Mouse (Mus musculus): Measurements from ENCODE around the gene Serpinh1. TPM values are rescaled to one million over a fixed set of nuclear protein-coding genes. Genes with fewer than 3 reads are reported as not detected.

The Serpinh1 gene
- total RNA-seq, 2 experiments from 2014 or later, result 0.80 TPM; not detected in 1

- ATAC-seq (replicated peaks; ENCODE audit: poor library complexity, severe bottlenecking), result peak; percentile 71
These were observed 20.1 kb downstream of the Serpinh1 start for GRCm38 (mm10) chr7:99332774-99333480.

- ATAC-seq (replicated peaks; ENCODE audit: poor library complexity, severe bottlenecking), result no peak
These were observed 23.0 kb downstream of the Serpinh1 start for GRCm38 (mm10) chr7:99330012-99330411.

- no peak for ATAC-seq (replicated peaks; ENCODE audit: poor library complexity, severe bottlenecking)
These were observed 24.2 kb downstream of the Serpinh1 start for GRCm38 (mm10) chr7:99328847-99329246.

- no peak for ATAC-seq (replicated peaks; ENCODE audit: poor library complexity, severe bottlenecking)
These were observed 26.9 kb downstream of the Serpinh1 start for GRCm38 (mm10) chr7:99326128-99326527.

- ATAC-seq (replicated peaks; ENCODE audit: poor library complexity, severe bottlenecking), result no peak
These were observed 28.2 kb downstream of the Serpinh1 start for GRCm38 (mm10) chr7:99324810-99325209.

GRCm38 (mm10) chr7:99323321-99323700, 29.7 kb downstream of the Serpinh1 start:
- no peak for ATAC-seq (replicated peaks; ENCODE audit: poor library complexity, severe bottlenecking)

- ATAC-seq (replicated peaks; ENCODE audit: poor library complexity, severe bottlenecking), result no peak
These were observed 30.2 kb downstream of the Serpinh1 start for GRCm38 (mm10) chr7:99322691-99323320.

GRCm38 (mm10) chr7:99320524-99320923, 32.5 kb downstream of the Serpinh1 start:
- no peak for ATAC-seq (replicated peaks; ENCODE audit: poor library complexity, severe bottlenecking)

- no peak for ATAC-seq (replicated peaks; ENCODE audit: poor library complexity, severe bottlenecking)
These were observed 35.6 kb downstream of the Serpinh1 start for GRCm38 (mm10) chr7:99317475-99317874.

- no peak for ATAC-seq (replicated peaks; ENCODE audit: poor library complexity, severe bottlenecking)
These were observed 36.8 kb downstream of the Serpinh1 start for GRCm38 (mm10) chr7:99316207-99316606.

GRCm38 (mm10) chr7:99314565-99314964, 38.5 kb downstream of the Serpinh1 start:
- ATAC-seq (replicated peaks; ENCODE audit: poor library complexity, severe bottlenecking), result peak; percentile 75

- no peak for ATAC-seq (replicated peaks; ENCODE audit: poor library complexity, severe bottlenecking)
These were observed 39.8 kb downstream of the Serpinh1 start for GRCm38 (mm10) chr7:99313253-99313652.

- peak; percentile 21; the same call in 1 of the 2 replicates for ATAC-seq (replicated peaks; ENCODE audit: poor library complexity, severe bottlenecking)
These were observed 40.3 kb downstream of the Serpinh1 start for GRCm38 (mm10) chr7:99312671-99313143.

GRCm38 (mm10) chr7:99312058-99312457, 41.0 kb downstream of the Serpinh1 start:
- ATAC-seq (replicated peaks; ENCODE audit: poor library complexity, severe bottlenecking), result no peak

GRCm38 (mm10) chr7:99311433-99311832, 41.6 kb downstream of the Serpinh1 start:
- ATAC-seq (replicated peaks; ENCODE audit: poor library complexity, severe bottlenecking), result 0 out of 2 replicates have a peak, but pooled peaks have one; percentile 15

GRCm38 (mm10) chr7:99306640-99307039, 46.4 kb downstream of the Serpinh1 start:
- ATAC-seq (replicated peaks; ENCODE audit: poor library complexity, severe bottlenecking), result no peak

- no peak for ATAC-seq (replicated peaks; ENCODE audit: poor library complexity, severe bottlenecking)
These were observed 47.4 kb downstream of the Serpinh1 start for GRCm38 (mm10) chr7:99305688-99306087.

- ATAC-seq (replicated peaks; ENCODE audit: poor library complexity, severe bottlenecking), result no peak; the same call in 1 of the 2 replicates
These were observed 48.1 kb downstream of the Serpinh1 start for GRCm38 (mm10) chr7:99304949-99305372.

- ATAC-seq (replicated peaks; ENCODE audit: poor library complexity, severe bottlenecking), result peak; percentile 44; the same call in 1 of the 2 replicates
These were observed 49.0 kb downstream of the Serpinh1 start for GRCm38 (mm10) chr7:99304029-99304428.

- ATAC-seq (replicated peaks; ENCODE audit: poor library complexity, severe bottlenecking), result no peak
These were observed 52.3 kb downstream of the Serpinh1 start for GRCm38 (mm10) chr7:99300650-99301175.
